Mouse (Mus musculus) right cerebral cortex, postnatal 10 days (tissue): ENCODE measurements around the gene Gm20716.
A peak's percentile ranks its signal among the peaks of the same experiment; 100 is the strongest.

Source experiments
- DNase-seq, 2 experiments: peaks; one replicate each; pipeline ENCODE4 v3.0.0; 2021; ENCODE audit warnings: low spot score in 2 of 2

Gm20716 gene

DNA sequence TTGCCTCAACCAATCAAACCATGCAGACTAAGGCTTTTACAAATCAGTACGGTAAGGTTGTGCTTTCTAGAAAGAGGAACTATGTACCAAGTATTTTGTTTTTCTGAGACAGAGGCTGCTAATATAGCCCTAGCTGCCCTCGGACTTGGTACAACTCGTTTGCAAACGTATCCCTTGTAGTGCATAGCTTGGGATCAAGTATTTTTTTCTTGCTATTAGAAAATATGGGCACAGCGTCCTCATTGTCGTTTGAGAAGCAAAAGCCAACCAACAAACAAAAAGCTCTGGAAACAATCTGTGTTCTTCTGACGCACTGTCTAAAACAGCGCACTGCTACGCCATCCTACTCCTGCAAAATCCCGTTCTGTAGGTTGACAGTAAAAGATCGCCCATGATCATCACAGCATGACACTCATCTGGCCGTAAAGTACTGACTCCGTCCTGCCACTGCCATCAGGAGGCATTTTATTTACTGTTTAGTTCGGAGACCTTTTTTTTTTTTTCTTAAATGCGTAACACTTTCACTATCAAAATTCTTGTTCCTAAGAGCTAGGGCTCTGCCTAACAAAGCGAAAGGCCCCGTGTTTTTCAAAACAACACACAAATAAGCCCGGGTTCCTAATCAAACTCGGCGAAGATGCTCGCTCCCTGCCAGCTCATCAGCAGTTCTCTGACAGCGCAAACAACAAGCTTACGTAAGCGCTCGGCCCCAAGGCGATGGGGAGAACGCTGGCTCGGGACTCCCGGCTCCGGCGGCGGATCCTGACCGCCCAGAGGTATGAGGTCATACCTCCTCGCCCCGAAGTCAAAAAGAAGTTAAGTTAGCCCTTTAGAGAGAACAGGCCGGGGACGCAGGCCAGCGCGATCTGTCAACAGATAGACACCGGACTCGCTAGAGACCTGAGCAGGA, 793 bp downstream of the Gm20716 start:
- DNase-seq = peak in 1 of 2 experiments; percentile 48

DNA sequence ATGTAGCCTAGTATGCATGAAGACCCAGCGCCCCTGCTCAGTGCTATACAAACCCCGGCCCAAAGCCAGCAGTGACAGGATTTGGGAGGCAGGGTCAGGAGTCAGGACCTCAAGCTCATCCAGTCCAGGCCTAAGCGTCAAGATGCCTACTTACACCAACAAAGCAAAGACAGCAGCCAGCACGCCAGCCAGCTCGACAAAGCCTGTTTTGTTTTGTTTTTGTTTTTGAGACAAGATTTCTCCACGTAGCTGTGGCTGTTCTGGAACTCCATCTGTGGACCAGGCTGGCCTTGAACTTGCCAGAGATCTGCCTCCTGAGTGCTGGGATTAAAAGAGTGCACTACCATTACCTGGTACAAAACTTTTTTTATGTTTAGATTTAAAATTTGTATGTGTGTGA, 6.8 kb downstream of the Gm20716 start:
- no peak for DNase-seq

DNA sequence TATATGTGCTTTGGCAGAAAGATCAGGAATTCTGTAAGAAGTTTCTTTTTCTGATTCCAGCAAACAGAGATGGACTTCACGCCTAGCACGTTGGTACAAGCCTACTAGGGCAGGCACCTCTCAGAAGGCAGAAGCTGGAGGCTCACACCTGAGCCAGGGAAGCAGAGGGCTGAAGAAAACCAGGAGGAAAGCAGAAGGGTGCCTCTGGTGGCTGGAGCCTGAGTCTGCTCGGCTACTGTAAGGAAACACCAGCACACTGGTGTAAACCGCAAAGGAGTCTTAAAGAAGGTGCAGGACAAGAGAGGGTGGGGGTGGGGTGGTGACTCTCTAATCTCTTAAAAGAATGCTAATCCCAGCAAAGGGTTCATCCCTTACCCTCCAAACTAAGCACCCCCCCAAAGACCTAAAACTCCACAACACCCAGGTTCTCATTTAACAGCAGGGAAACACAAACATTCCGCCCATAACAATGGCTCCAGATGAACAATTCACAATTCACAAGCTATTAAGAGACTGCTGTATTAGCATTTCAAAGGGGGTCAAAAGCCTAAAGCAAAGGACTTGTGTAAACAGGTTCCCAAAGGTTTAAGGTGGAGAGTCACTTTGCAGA, 16.3 kb downstream of the Gm20716 start:
- no peak for DNase-seq

DNA sequence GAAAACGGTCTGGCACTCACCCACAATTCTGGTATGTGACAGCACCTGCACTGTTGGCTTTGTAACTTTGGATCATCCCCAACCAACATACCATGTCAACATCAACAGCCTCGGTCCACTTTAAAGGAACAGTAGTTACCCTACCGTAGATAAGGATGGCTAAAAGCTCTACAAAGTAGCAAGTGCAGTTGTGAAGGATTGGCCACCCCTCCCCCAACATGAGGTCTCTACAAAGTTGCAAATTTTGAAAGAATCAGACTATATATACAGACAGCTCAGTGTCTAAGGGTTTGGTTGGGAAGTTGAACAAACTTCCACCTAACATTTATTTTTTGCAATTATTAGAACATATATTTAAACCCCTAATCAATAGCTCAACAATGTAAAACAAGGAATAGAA, 22.3 kb downstream of the Gm20716 start:
- no peak for DNase-seq

DNA sequence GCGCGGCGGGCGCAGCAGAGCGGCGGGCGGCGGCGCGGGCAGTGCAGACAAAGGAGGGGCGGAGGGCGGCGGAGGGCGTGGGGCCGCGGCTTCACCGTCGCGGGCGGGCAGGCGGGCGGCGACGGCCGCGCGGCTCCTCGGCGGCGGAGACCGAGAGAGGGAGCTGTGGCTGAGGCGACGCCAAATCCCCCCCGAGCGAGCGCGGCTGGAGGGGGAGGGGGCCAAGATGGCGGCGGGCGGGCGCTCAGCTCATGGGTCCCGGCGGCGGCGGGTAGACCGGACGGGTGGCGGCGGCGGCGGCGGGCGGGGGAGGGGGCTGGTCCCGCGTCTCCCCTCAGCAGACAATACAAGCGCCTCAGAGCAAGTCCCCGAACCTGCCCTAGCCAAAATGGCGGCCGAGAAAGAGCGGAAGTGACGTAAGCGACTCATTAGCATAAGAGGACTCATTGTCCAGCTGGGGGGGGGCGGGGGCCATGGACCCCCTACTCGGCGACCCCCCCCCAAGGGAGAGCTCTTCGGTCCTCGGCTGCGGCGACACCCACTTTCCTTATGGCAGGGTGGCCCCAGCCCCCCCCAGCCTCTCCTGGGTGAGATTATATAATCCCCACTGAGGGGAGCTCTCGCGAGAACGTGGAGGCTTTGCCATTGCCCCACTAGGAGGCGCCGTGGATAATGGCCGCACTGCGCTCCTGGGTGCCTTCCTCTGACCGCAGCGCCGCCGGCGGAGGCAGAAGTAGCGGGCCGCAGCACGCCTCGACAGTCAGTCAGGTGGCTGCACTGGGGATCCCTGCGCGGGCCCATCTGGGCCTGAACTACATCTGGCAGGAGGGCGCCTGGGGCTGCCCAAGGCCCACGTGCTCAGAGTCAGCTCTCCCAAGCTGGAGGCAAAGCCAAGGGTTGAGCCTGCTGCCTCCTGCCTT, 23.2 kb downstream of the Gm20716 start, which contains the start of gene Adnp:
Adnp (minus strand) TSS at position 388 of the 920 bp plus-strand sequence.
- DNase-seq = peak; percentile 97

DNA sequence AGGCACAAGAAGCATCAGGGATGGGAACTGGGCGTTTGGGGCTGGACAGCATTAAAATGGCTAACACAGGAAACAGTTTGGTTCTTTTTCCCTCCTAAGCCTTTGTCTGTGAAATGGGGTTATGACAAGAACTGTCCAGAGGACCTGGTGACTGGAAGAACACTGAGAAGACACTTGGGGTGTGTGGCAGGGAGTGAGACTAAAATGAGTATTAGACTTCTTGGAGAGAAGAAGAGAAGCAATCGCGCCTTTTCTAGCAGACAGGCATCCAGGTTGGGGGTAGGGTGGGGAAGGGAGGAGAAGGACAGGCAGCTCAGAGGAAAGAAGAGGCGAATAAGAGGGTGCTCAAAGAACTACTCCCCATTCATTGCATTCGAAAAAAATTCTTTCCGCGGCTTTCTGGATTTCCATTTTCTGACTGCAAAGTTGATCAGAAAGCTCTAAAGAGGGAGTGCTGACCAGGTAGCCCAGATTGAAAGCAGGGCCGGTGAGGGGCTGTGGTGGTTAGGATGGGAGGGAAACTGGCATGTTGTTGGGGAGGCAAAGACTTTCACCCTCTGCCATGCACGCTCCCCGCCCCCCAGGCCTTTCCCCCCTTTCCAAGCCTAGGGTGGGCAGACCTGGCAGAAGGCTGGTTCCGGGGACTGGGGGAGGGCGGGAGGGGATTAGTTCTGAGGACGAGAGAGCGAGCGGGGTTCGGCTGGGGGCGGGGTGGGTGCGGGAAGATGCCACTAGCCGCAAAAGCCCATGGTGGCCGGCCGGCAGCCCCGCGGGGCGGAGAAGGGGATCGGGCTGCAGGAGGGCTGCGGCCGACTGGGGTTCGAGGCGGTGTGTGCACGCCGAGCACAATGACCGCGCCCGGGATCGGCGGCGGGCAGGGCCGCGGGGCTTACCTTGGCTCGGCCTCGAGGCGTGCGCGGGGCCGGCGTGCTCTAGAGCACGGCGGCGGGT, 24.2 kb downstream of the Gm20716 start:
- peak; percentile 51 to 53 for DNase-seq

DNA sequence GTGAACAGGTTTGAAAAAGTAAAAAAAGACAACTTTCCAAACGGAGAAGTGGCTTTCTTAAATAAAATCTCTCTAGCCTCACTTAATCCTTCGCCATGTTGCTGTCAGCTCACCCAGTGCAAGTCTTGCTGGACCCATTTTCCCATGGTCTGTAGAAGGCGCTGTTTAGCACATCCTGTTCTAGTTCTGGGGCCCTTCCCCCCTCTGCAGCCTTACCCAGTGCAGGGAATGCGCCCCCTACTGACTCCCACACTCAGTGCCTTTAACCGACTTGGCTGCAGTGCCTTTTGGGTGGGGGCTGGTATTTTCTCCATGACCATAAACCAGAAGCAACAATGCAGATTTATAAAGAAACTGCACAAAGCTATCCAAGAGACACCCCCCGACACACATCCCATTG, 24.9 kb downstream of the Gm20716 start:
- peak; percentile 94 to 95 for DNase-seq

DNA sequence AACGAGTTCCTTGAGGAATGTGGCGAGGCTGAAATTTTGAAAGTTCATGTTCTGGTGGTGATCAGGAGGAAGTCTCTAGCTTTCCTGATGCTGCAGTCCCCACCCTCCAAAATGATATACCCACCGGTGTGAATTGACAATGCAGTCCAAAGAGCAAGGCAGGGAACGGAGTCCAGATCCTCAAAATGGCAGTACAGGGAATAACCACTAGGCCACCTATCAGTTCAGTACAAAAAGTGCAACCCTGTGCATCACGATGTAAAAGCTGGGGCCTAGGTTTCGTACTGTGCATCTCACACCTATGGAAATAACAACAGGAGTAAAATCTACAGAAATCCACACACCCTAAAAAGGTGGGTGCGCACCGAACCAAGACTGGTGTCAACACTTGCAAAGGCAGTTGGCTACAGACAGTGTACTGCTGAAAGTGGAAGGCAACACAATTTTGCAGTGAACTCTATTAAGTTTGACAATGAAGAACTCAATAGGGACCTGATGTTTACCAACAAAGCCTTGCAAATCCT, 25.6 kb downstream of the Gm20716 start:
- DNase-seq = no peak

DNA sequence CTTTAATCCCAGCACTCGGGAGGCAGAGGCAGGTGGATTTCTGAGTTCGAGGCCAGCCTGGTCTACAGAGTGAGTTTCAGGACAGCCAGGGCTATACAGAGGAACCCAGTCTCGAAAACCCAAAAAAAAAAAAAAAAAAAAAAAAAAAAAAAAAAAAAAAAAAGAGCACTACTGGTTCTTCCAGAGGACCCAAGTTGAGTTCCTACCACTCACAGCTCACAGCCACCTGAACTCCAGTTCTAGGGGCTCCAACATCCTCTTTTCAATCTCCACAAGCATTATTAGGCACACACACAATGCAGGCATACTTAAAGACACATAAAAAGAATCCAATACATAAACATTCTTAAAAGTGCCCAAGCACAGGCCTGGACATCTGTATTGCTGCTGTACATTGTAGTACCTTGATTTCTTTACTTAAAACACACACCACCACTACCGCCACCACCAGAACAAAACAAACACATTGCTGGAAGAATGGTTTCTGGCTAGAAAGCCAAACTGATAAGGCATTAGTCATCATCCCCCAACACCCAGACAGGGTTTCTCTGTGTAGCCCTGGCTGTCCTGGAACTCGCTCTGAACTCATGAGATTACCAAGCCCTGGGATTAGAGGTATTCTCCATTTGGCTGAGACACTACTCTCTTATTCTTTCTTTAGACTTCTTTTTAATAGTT, 30.0 kb downstream of the Gm20716 start:
- DNase-seq = no peak

DNA sequence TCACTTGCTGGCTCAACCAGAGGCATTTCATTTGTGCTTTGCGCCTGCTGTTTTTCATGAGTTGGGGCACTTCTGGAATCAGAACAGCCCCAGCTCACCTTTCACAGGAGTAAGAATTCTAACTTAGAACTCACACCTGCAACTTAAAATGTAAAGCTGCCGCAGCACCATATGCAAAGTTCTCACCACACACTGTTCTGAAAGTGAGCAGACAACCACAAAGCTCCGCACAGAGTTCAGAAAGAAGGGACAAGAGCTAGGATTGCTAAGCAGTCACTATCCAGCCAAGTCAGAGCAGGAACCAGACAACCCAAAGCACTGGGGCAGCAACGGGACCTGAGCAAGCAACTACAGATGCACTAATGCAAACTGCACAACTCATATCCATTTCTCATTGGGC, 30.7 kb downstream of the Gm20716 start:
- DNase-seq = no peak

DNA sequence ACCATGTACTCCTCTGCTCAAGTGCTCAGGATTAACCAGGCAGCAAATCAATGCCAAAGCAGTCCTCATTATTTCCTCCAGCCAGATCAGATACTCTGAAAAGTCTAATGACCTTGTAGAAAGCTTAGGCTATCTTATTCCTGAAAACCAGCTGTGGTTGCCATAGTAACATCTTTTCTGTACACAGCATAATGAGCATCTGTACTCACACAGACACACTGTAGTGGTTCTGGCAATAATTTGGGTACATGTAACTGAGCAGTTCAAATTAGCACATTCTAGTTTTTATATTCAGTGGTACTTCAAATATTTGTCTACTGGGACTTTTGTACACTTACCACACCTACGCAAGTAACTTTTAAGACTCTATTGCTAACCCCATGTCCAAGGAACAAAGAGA, 31.7 kb downstream of the Gm20716 start:
- no peak for DNase-seq

DNA sequence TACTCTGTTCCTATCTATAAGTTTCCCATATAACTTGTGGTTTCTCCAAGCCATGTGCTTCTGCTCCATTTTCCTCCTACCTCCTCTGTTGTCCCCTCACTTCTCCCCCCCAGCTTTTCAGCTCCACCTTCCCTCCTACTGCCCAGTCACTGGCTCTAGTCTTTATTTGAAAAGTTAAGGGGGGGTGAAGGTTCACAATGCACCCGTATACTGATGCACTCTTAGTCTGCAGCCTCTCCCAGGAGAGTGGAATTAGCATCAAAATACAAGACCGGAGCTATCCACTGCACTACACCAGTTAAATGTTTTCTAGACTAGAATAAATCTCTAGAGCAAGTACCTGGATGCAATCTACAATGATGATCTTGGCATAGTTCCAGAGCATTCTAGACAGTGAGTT, 34.4 kb downstream of the Gm20716 start:
- DNase-seq = no peak

DNA sequence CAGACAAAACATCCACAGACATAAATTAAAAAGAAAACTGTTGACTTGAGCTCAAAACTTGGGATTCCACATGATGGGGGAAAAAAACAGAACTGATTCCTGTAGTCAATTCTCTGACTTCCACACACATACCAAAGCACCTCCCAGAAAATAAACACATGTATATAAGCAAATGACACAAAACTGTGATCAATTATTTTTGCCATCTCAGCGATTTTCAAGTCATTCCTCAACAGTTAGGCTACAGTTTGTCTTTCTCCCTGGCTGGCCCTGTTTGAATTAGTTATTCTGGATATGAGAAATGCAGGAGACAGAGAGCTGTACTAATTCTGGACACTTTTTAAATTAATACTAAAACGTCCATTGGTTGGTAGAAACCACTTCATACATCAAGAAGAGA, 36.5 kb downstream of the Gm20716 start:
- DNase-seq = no peak

DNA sequence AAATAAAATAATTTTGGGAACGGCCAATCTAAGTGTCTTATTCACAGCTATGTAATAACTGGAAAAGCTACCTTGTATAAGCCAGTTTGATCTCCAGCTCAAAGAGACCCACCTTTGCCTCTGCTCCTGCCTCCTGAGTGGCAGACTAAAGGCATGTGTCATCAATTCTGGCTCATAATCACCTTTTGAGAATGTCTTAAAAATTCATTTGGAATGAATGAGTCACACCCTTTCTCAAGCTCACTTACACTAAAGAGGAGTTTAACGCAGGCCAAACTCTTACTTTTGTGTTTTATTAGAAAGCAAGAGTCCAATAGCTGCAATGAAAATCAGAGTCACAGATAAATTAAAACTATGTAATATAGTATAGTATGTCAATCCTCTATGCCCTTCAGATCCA, 38.3 kb downstream of the Gm20716 start:
- DNase-seq = no peak

DNA sequence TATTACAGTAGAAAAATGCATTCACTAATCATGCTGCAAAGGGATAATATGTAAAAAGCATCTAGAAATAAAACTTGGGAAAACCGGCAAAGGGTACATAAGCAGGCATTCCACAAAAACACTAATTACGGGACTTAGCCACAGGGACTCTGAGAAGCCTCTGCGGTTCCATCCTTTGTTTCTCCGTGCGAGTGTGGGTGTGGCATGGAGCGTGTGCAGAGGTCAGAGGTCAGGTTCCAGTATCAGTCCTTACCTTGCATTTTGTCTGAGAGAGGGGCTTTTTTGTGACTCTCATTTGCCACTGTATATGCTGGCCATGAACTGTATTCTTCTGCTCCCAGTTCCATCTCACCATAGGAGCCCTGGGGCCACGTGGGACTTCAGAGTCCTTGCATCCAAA, 54.2 kb downstream of the Gm20716 start:
- DNase-seq = no peak

DNA sequence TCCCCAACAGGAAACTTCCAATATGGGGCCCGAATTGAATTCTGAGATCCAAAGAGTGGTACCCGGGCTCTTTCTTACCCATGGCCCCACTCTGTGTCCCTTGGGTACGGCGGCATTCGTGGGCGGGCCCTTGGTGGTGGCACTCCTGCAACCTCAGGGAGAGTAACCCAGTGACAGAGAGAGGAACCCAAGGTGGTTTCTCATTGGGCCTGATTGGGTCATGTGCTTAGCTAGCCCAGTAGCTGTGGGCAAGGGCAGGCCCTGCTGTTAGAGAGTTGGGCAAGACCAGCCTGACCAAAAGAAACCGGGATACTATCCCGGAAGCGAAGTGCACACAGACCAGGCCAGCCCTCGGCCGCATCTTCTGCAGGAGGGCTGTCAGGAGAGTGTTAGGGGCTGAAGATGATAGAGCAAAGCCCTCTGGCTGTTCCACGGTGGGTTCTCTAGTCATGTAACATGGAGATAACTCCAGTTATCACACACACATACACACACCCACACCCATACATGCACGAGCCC, 59.9 kb downstream of the Gm20716 start:
- DNase-seq = peak in 1 of 2 experiments; percentile 56

DNA sequence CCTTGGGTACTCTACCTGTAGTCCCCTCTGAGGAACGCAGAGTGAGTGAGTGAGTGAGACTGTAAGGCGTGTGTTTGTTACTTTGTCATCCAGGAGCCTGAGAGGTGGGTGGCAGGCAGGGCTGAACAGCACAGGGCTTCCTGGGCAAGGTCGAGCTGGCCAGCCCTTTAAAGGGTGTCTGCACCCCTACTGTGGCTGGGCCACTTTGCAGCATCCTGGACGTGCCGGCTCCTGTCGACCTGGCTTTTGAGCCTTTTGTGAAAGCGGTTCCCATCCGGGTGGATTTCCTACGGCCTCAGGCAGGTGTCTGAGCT, 60.4 kb downstream of the Gm20716 start:
- DNase-seq = no peak

DNA sequence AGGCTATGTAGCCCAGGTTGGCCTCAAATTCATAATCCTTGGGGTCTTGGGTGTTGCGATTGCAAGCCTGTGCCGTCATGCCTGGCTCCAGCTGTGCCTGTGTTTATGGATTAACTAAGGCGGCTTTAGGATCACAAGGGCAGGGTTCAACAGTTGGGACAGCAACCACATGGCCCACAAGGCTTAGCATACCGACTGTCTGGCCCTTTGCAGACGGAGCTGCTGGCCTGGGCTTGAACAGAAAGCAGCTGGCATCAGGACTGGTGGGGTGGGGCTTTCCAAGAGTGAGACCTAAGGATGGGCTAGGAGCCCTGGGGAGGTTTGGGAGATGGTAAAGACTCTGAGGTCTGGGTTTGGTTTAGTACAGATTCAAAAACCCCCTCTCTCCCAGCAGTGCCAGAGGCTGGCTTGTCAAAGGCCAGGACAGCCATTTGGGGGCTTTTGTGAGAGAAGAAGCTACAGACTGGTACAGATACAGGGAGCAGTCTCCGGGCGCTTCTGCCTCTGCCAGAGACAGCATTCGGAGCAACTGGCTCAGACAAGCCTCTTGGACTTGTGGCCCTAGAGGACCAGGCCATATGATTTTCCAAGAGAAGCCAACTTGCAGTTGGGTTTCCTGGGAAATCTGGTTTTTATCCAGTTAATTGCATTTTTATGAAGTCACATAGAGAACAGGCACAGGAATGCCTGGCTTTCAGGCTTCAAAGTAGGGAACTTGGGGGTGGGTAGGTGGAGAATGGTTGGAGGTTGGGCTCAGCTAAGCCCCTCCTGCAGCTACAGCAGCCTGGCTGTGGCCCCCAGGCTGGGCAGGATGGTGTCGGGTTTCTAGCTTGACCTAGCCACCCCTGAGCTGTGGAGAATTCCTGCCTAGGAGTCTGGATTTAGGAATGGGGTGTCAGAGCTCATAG, 61.0 kb downstream of the Gm20716 start:
- DNase-seq = no peak

DNA sequence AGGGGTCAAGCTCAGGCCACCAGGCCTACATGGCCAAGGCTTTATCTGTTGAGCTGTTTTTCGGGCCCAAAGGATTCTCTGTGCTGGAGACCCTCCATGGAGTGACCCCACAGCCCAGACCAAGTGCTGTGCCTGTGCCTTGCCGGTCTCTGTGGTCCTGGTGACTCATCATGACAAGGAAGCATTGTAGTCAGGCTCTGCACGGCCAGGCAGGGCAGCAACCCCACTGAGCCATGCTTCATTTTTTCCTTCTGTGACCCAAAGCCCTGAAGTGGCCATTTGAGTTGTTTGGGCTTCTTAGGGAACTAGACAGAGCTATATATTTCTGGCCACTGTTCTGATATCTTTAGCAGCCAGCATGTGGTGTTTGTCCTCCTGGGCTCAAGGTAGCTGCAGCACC, 62.4 kb downstream of the Gm20716 start:
- no peak for DNase-seq
